Mouse (Mus musculus): ENCODE measurements around the gene Tifa. TPM values are rescaled to one million over a fixed set of nuclear protein-coding genes. Genes with fewer than 3 reads are reported as not detected.

Tifa gene
- total RNA-seq, 2 experiments from 2014 or later: 3.8 to 3.9 TPM

- no peak for DNase-seq (ENCODE audit: low spot score in 2 of 2)
These were observed 72.9 kb downstream of the Tifa start for GRCm38 (mm10) chr3:127862479-127862878.

GRCm38 (mm10) chr3:127863571-127863970 is 74.0 kb downstream of the Tifa start:
- no peak for DNase-seq (ENCODE audit: low spot score in 2 of 2)

- no peak for DNase-seq (ENCODE audit: low spot score in 2 of 2)
These were observed 74.6 kb downstream of the Tifa start for GRCm38 (mm10) chr3:127864242-127864641.

- DNase-seq (ENCODE audit: low spot score in 2 of 2): no peak
These were observed 78.6 kb downstream of the Tifa start for GRCm38 (mm10) chr3:127868046-127868758.

GRCm38 (mm10) chr3:127868880-127869279 is 79.3 kb downstream of the Tifa start:
- DNase-seq (ENCODE audit: low spot score in 2 of 2): no peak

- DNase-seq (ENCODE audit: low spot score in 2 of 2): no peak
These were observed 82.0 kb downstream of the Tifa start for GRCm38 (mm10) chr3:127871575-127871974.

- DNase-seq (ENCODE audit: low spot score in 2 of 2): no peak
These were observed 84.8 kb downstream of the Tifa start for GRCm38 (mm10) chr3:127874254-127874883.

GRCm38 (mm10) chr3:127875059-127875458 is 85.5 kb downstream of the Tifa start:
- DNase-seq (ENCODE audit: low spot score in 2 of 2): no peak

GRCm38 (mm10) chr3:127875509-127875908 is 85.9 kb downstream of the Tifa start:
- DNase-seq (ENCODE audit: low spot score in 2 of 2): no peak

GRCm38 (mm10) chr3:127879968-127880367 is 90.4 kb downstream of the Tifa start:
- DNase-seq (ENCODE audit: low spot score in 2 of 2): no peak

- DNase-seq (ENCODE audit: low spot score in 2 of 2): no peak
These were observed 92.1 kb downstream of the Tifa start for GRCm38 (mm10) chr3:127881684-127882083.

Other genes with a start within 250 kb of the Tifa start
- 10 to 100 TPM; 18.4 to 20.9 TPM for gene Larp7, start 236.5 kb upstream of the Tifa start, total RNA-seq (2021)
- gene Zgrf1, start 236.3 kb upstream of the Tifa start, total RNA-seq (2021): 1 to 10 TPM; 3.1 to 4.2 TPM
- gene Neurog2, start 156.7 kb upstream of the Tifa start, total RNA-seq (2021): 1 to 10 TPM; 2.1 to 2.4 TPM
- 1 to 10 TPM; 7.9 to 9.2 TPM for gene Alpk1, start 9.3 kb upstream of the Tifa start, total RNA-seq (2021)
- gene Ap1ar, start 47.7 kb downstream of the Tifa start, total RNA-seq (2021): 10 to 100 TPM; 76.8 to 82.4 TPM
- gene Fam241a, start 106.5 kb downstream of the Tifa start, total RNA-seq (2021): 1 to 10 TPM; 5.8 to 6.4 TPM